Mouse (Mus musculus) skeletal muscle tissue, adult 2 months (tissue): ENCODE measurements at regions not wholly inside any gene's neighbourhood (a gene's known extent, or its start where the extent isn't known, plus 50 kb on each side); places are given as distances from the start of the nearest gene placed in this dataset.

Experiments used
- DNase-seq: peaks from one replicate; pipeline ENCODE4 v3.0.0-alpha.2; 2012; ENCODE audit warnings: low read depth, low spot score

GRCm38 (mm10) chr6:84514623-84515022, 79.1 kb downstream of the Cyp26b1 start:
- DNase-seq, result no peak

GRCm38 (mm10) chr6:84508598-84508997, 85.1 kb downstream of the Cyp26b1 start:
- DNase-seq, result no peak

GRCm38 (mm10) chr6:84506675-84507074, 87.0 kb downstream of the Cyp26b1 start:
- no peak for DNase-seq

GRCm38 (mm10) chr6:84500255-84500886, 93.3 kb downstream of the Cyp26b1 start:
- no peak for DNase-seq

- DNase-seq, result no peak
These were observed 95.6 kb downstream of the Cyp26b1 start for GRCm38 (mm10) chr6:84498076-84498475.

GRCm38 (mm10) chr6:84493676-84494075, 100.0 kb downstream of the Cyp26b1 start:
- DNase-seq, result no peak

GRCm38 (mm10) chr6:84493169-84493568, 100.5 kb downstream of the Cyp26b1 start:
- no peak for DNase-seq

GRCm38 (mm10) chr6:84492594-84492993, 101.1 kb downstream of the Cyp26b1 start:
- DNase-seq, result no peak

- no peak for DNase-seq
These were observed 102.6 kb downstream of the Cyp26b1 start for GRCm38 (mm10) chr6:84491106-84491505.

GRCm38 (mm10) chr6:84481205-84481604, 112.5 kb downstream of the Cyp26b1 start:
- DNase-seq, result no peak

GRCm38 (mm10) chr6:84477072-84477471, 116.6 kb downstream of the Cyp26b1 start:
- DNase-seq, result no peak

- DNase-seq, result peak; percentile 4
These were observed 117.2 kb downstream of the Cyp26b1 start for GRCm38 (mm10) chr6:84476466-84476865.

GRCm38 (mm10) chr6:84474835-84475234, 118.9 kb downstream of the Cyp26b1 start:
- no peak for DNase-seq

GRCm38 (mm10) chr6:84473171-84473570, 120.5 kb downstream of the Cyp26b1 start:
- DNase-seq, result no peak

- DNase-seq, result no peak
These were observed 121.4 kb downstream of the Cyp26b1 start for GRCm38 (mm10) chr6:84472287-84472686.

- DNase-seq, result no peak
These were observed 126.4 kb downstream of the Cyp26b1 start for GRCm38 (mm10) chr6:84467319-84467718.

- no peak for DNase-seq
These were observed 127.5 kb downstream of the Cyp26b1 start for GRCm38 (mm10) chr6:84466223-84466622.

GRCm38 (mm10) chr6:84465596-84465995, 128.1 kb downstream of the Cyp26b1 start:
- DNase-seq, result no peak

GRCm38 (mm10) chr6:84463592-84464367, 129.9 kb downstream of the Cyp26b1 start:
- no peak for DNase-seq

GRCm38 (mm10) chr6:84456803-84457202, 136.9 kb downstream of the Cyp26b1 start:
- no peak for DNase-seq

GRCm38 (mm10) chr6:84445093-84445492, 148.6 kb downstream of the Cyp26b1 start:
- DNase-seq, result no peak

- DNase-seq, result no peak
These were observed 151.0 kb downstream of the Cyp26b1 start for GRCm38 (mm10) chr6:84442667-84443066.
